Mouse (Mus musculus) frontal cortex, postnatal 36 days (tissue): ENCODE measurements at regions not wholly inside any gene's neighbourhood (a gene's known extent, or its start where the extent isn't known, plus 50 kb on each side); places are given as distances from the start of the nearest gene placed in this dataset.

Source experiments
- DNase-seq, 2 experiments: peaks; one replicate each; pipeline ENCODE4 v3.0.0; 2022; ENCODE audit warnings: low spot score in 2 of 2

- no peak for DNase-seq
Observed at GRCm38 (mm10) chr1:144317560-144317959, 68.5 kb upstream of the Rgs1 start.

- DNase-seq: no peak
Observed at GRCm38 (mm10) chr1:144316251-144316650, 67.2 kb upstream of the Rgs1 start.

GRCm38 (mm10) chr1:144314382-144314781 lies 65.3 kb upstream of the Rgs1 start:
- no peak for DNase-seq

DNA sequence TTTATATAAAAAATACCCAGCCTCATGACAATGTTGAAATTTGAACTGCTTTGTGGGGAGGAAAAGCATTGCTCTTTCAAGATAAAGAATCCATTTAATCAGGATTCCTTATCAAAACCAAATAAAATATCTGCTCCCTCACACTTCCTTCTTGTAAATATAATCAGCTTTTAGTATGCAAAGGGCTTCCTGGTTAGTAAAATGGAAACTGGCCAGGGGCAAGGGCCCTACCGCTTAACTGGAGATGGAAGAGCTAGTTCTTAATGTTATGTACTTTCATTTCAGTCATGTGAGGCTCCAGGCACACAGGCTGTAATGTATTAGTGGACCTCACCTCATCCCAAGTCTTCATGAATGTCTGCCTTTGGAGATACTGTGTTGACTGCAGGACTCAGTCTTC lies 64.3 kb upstream of the Rgs1 start:
- DNase-seq: no peak

DNA sequence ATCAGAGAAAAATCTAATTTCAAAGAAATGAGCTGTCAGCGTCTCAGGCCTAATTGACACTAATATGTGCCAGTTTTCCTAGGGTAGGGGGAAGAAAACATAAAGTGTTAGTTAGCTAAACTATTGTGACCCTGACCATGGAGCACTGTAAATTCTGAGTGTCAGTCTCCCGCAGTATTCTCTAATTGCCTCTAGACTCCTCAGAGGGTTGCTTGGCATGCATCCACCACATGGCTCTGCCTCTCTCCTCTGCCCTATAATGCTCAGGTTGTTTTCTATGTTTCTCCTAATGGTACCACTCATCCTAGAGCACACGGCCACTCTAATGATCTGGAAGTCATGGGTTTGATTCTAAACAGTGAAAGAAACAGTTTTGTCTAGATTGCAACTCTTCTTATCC lies 60.9 kb upstream of the Rgs1 start:
- no peak for DNase-seq

DNA sequence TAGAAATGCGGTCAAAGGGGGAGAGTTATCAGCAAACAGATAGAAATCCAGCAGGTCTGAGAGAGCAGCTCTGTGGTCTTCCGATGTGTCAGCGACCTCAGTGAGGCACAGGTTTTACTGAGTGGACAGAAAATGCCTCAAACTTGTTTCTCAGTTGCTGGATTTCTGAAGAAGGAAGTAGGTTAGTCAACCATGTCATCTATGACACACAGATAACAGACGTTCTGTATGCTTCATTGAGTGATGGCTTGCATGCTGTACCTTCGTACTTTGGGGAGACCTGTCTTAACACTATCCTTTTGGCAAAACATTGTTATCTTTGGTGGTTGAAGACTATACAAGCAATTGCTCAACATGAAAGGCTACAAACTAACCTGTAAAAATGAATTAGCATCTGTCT lies 59.3 kb upstream of the Rgs1 start:
- DNase-seq: no peak

DNA sequence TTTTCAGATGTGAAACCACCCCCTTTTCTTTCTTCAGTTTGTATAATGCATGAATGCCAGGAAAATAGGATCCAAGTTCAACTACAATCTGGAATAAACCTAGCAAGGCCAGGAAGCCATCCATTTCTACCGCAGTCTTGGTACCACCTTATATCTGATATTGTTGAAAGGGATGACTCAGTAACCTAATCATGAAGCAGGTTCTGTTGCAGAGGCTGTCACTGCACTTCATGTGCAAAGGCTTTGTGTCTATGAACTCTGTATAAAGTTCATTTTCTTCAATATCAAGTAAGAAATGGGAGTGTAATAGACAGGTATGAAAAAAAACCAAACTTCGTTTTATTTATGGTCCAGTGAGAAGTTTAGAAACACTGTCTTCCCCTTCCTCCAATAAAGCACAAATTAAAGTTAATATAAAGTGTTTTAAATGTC lies 58.8 kb upstream of the Rgs1 start:
- no peak for DNase-seq

DNA sequence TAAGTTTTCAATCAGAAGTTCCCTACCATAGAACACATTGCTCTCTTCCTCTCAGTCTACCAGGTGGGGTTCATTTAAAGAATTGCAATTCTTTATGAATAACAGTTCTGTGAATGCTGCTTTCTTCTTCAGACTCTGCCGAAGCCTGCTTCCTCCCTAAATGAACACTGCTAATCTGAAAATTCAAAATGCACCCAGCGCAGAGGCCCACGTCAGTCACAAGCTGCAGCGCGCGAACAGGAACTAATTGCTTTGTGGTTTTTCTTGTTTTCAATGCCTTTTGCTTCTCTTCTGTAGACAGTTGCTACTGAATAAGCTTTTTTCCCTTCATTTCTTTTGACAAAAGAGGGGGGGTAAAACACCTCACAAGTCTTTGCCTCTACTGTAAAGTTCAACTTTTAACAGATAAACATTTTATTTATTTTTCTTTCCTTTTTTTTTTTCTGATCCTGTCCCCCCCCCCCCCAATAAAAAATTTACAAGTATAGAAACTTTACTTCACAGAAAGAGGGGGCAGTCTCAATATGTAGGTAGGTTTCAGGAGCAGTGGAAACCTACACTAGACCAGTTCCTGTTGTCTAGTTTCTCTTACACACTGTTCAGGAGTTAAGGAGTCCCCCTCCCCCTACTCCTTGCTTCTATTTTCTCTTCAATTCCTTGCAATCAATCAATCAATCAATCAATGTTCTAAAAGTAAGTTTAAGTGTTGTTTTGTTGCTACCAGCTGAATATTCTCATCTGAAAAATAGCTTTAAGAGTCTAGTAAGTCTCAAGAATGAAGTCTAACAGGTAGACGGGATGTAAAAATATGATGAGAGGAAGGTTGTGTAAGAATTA lies 58.2 kb upstream of the Rgs1 start:
- DNase-seq: no peak

DNA sequence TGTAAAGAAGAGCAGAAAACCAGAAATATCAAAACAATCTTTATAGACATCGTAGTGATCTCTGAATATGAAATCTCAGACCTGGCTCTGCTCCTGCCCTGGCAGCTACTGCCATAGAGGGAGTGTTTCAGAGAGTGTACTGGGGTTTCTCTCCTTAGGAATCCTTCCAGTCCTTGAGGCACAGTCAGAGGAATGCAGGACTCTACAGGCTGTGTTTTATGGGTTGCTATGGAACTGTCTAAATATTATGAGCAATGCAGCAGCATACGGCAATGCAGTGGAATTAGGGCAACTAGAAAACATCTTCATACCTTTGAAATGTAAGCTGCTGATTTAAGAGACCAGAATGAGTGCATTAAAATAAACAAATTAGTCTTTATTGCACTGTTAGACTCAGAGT lies 57.2 kb upstream of the Rgs1 start:
- DNase-seq: no peak

DNA sequence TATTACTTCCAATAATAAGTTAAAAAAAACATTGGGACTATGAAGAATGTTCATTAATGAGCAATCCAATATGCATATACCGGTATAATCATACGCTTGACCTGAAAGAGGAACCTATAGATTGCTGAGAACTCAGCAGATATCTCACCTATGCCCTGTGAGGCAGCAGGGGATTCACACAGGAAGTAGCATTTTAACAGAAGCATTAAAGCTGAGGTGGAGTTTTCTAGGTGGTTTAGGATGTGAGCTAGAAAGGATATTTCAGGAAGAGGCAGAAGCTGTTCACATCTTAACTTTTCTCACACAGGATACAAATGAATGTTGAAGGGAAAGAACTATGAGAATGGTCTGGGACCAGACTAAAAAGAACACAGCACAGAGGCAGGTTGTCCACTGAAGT lies 51.6 kb upstream of the Rgs1 start:
- no peak for DNase-seq
